Mouse (Mus musculus) thymus, adult 2 months (tissue): ENCODE data around the gene Wfdc15a. TPM values are rescaled to one million over a fixed set of nuclear protein-coding genes. Genes with fewer than 3 reads are reported as not detected.

Source experiments
- DNase-seq: peaks from one replicate; pipeline ENCODE4 v3.0.0; 2021
- H3K27ac ChIP-seq: fragments of 200-500 bp; 2 replicates; pipeline ENCODE4 v1.5.1; 2012; ENCODE audit warnings: low read length, control low read depth; ENCODE audit not compliant: control insufficient read depth, insufficient read depth
- H3K27me3 ChIP-seq: fragments of 200-500 bp; 2 replicates; pipeline ENCODE4 v1.6.1; 2012; ENCODE audit warnings: mild to moderate bottlenecking, low read length, moderate library complexity, mixed read lengths; ENCODE audit not compliant: control insufficient read depth, insufficient read depth
- H3K36me3 ChIP-seq: fragments of 200-500 bp; 2 replicates; pipeline ENCODE4 v1.6.1; 2012; ENCODE audit warnings: mild to moderate bottlenecking, low read length, moderate library complexity; ENCODE audit not compliant: control insufficient read depth, insufficient read depth
- H3K4me1 ChIP-seq: fragments of 200-500 bp; replicated peaks from 2 replicates; pipeline ENCODE4 v1.6.1; 2012; ENCODE audit warnings: low read length; ENCODE audit not compliant: control insufficient read depth, insufficient read depth
- H3K4me3 ChIP-seq: fragments of 200-500 bp; 2 replicates; pipeline ENCODE4 v1.5.1; 2012; ENCODE audit warnings: mild to moderate bottlenecking, low read length, control low read depth, moderate library complexity; ENCODE audit not compliant: control insufficient read depth, insufficient read depth
- CTCF ChIP-seq: fragments of 200-500 bp; IDR thresholded peaks from 2 replicates; pipeline ENCODE4 v1.5.1; 2012; ENCODE audit warnings: mild to moderate bottlenecking, control low read depth, low read length, moderate library complexity, borderline replicate concordance; ENCODE audit not compliant: control insufficient read depth, poor library complexity, insufficient read depth; ENCODE audit errors: extremely low read depth
- POLR2A ChIP-seq: fragments of 200-500 bp; IDR thresholded peaks from 2 replicates; pipeline ENCODE4 v1.6.1; 2012; ENCODE audit warnings: mild to moderate bottlenecking, low read length, control low read depth, moderate library complexity; ENCODE audit not compliant: control insufficient read depth, poor library complexity, insufficient read depth; ENCODE audit errors: extremely low read depth
- WGBS: fragments of 180-500 bp; shearing (Covaris S2); methylation state at CpG from one replicate; pipeline ENCODE4 v1.1.7; 2018; 5-methylcytosine and 5-hydroxymethylcytosine counted together
- polyA plus RNA-seq: library from polyadenylated mRNA; depleted of rRNA; stranded (reverse); fragments of >200 nt; gene quantifications from 2 replicates; pipeline ENCODE4 v1.2.3, GENCODE M21; 2012; rRNA removed

Gene Wfdc15a
- not detected in 2 replicates for polyA plus RNA-seq

DNA sequence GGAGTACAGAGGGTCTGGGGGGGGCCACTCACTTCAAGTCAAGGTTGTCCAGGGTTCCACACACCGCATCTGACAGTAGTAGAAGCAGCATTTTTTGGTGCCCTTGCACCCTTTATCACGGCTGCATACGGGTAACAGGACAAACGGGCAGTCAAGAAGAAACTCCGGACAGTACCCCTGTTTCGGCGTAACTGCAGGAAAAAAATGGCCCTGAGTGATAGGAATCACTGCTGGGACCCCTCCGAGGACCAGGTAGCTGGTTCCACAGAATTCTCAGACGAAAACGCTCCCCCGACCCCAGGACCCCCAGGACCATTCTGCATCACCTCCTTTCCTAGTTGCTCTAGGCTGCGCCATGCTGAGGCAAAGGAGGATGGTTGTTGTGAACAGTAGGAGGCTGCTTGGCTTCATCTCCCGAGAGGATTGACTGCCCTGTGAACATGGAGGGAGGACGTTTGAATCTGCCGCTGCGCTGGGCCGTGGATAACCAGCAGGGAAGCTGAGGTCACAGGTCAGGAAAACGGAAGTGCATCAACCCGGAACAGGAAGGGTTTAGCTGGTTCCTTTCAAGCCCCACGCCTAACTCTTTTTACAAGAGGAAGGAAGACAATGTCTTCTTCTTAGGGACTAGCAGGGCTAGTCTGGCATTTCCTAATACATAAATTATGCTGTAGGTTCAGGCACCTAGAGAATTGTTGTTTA lies at the start of gene Wfdc15a:
Gene Wfdc15a, minus strand, starts transcription at position 505 of the 702 bp plus-strand sequence.
- no peak for DNase-seq
- H3K4me1 ChIP-seq = no peaks in the 10 kb centered on the region
- no peaks in the 10 kb centered on the region for H3K27me3 ChIP-seq
- H3K4me3 ChIP-seq = no peak within 1 kb of the TSS
- H3K27ac ChIP-seq = no peak within 1 kb of the TSS
- no peaks in the 10 kb centered on the region for H3K36me3 ChIP-seq
- WGBS = 85% methylated on average over 20 of the region's 20 CpGs
- TF ChIP-seq CTCF (no peak), POLR2A (no peak)

GRCm38 (mm10) chr2:164238366-164238765 lies 38.4 kb upstream of the Wfdc15a start, which contains the start of gene Svs2:
Gene Svs2 (minus strand): TSS chr2:164238466.
- no peak for DNase-seq

GRCm38 (mm10) chr2:164232671-164233070 lies 32.7 kb upstream of the Wfdc15a start:
- H3K4me1 ChIP-seq = no peaks in the 10 kb centered on the region
- H3K36me3 ChIP-seq = no peaks in the 10 kb centered on the region
- H3K27me3 ChIP-seq = no peaks in the 10 kb centered on the region
- DNase-seq = no peak
- WGBS = 92% methylated on average over 8 of the region's 8 CpGs
- TF ChIP-seq CTCF (no peak), POLR2A (no peak)
- H3K4me3 ChIP-seq = no peak overlapping the region
- no peak overlapping the region for H3K27ac ChIP-seq

More at GRCm38 (mm10) chr2:164238366-164238765, 38.4 kb upstream of the Wfdc15a start, which contains the start of gene Svs2:
- TF ChIP-seq CTCF (no peak), POLR2A (no peak)
- H3K27ac ChIP-seq = no peak within 1 kb of the TSS
- no peaks in the 10 kb centered on the region for H3K4me1 ChIP-seq
- H3K4me3 ChIP-seq = no peak within 1 kb of the TSS
- no peaks in the 10 kb centered on the region for H3K36me3 ChIP-seq
- 84% methylated on average over 3 of the region's 3 CpGs for WGBS
- H3K27me3 ChIP-seq = no peaks in the 10 kb centered on the region

GRCm38 (mm10) chr2:164228361-164229070 lies 28.6 kb upstream of the Wfdc15a start:
- 88% methylated on average over 8 of the region's 8 CpGs for WGBS
- no peak for DNase-seq
- TF ChIP-seq CTCF (no peak), POLR2A (no peak)
- Histone ChIP-seq H3K36me3 (no peaks in the 10 kb centered on the region), H3K4me3 (no peak overlapping the region), H3K27me3 (no peaks in the 10 kb centered on the region), H3K27ac (no peak overlapping the region), H3K4me1 (no peaks in the 10 kb centered on the region)

- Histone ChIP-seq H3K4me3 (no peak within 1 kb of the TSS), H3K27ac (no peak within 1 kb of the TSS), H3K4me1 (no peaks in the 10 kb centered on the region), H3K36me3 (no peaks in the 10 kb centered on the region), H3K27me3 (no peaks in the 10 kb centered on the region)
- TF ChIP-seq CTCF = no peak
- TF ChIP-seq POLR2A = no peak
- no peak for DNase-seq
- 71% methylated on average over 11 of the region's 11 CpGs for WGBS
Observed at GRCm38 (mm10) chr2:164221522-164221921, 21.6 kb upstream of the Wfdc15a start, which contains the start of gene Wfdc15b. Gene Wfdc15b (minus strand): TSS chr2:164221660.

- Histone ChIP-seq H3K4me3 (no peak overlapping the region), H3K36me3 (no peaks in the 10 kb centered on the region), H3K27me3 (no peaks in the 10 kb centered on the region), H3K4me1 (no peaks in the 10 kb centered on the region), H3K27ac (no peak overlapping the region)
- DNase-seq = no peak
- WGBS = 42% methylated on average over 9 of the region's 9 CpGs
- TF ChIP-seq POLR2A = no peak
- no peak for TF ChIP-seq CTCF
Observed at GRCm38 (mm10) chr2:164219295-164219694, 19.4 kb upstream of the Wfdc15a start.
